Mouse (Mus musculus) c-Kit-positive CD71-positive TER-119-positive erythroid progenitor cells, embryonic 14.5 days (primary cell): ENCODE measurements around the gene Misp.

Experiments
- DNase-seq: peaks from one replicate; pipeline ENCODE4 v3.0.0-alpha.2; 2013; ENCODE audit warnings: low spot score

Misp gene

GRCm38 (mm10) chr10:79855558-79856184 is 34.9 kb downstream of the Misp start:
- peak; percentile 40 for DNase-seq

GRCm38 (mm10) chr10:79856280-79856679 is 35.5 kb downstream of the Misp start:
- DNase-seq: no peak

- DNase-seq: no peak
Measured at GRCm38 (mm10) chr10:79856704-79857451, 36.1 kb downstream of the Misp start.

GRCm38 (mm10) chr10:79857452-79857811 is 36.6 kb downstream of the Misp start:
- no peak for DNase-seq

GRCm38 (mm10) chr10:79857894-79858293 is 37.1 kb downstream of the Misp start:
- no peak for DNase-seq

GRCm38 (mm10) chr10:79858416-79859074 is 37.8 kb downstream of the Misp start:
- DNase-seq: no peak

GRCm38 (mm10) chr10:79859116-79859515 is 38.3 kb downstream of the Misp start:
- DNase-seq: no peak

GRCm38 (mm10) chr10:79860079-79860911 is 39.5 kb downstream of the Misp start:
- no peak for DNase-seq

GRCm38 (mm10) chr10:79861230-79862048 is 40.6 kb downstream of the Misp start:
- no peak for DNase-seq

- no peak for DNase-seq
Measured at GRCm38 (mm10) chr10:79862049-79862788, 41.4 kb downstream of the Misp start.

GRCm38 (mm10) chr10:79862925-79863324 is 42.1 kb downstream of the Misp start:
- no peak for DNase-seq

- no peak for DNase-seq
Measured at GRCm38 (mm10) chr10:79864351-79865188, 43.8 kb downstream of the Misp start.

- no peak for DNase-seq
Measured at GRCm38 (mm10) chr10:79865189-79865601, 44.4 kb downstream of the Misp start.

- DNase-seq: no peak
Measured at GRCm38 (mm10) chr10:79865801-79866295, 45.1 kb downstream of the Misp start.

- no peak for DNase-seq
Measured at GRCm38 (mm10) chr10:79866601-79867000, 45.8 kb downstream of the Misp start.

- no peak for DNase-seq
Measured at GRCm38 (mm10) chr10:79871845-79872244, 51.1 kb downstream of the Misp start.

- no peak for DNase-seq
Measured at GRCm38 (mm10) chr10:79872862-79873261, 52.1 kb downstream of the Misp start.

- DNase-seq: no peak
Measured at GRCm38 (mm10) chr10:79873313-79873712, 52.5 kb downstream of the Misp start.

- DNase-seq: no peak
Measured at GRCm38 (mm10) chr10:79873715-79874289, 53.0 kb downstream of the Misp start.
